Mouse (Mus musculus) gastrocnemius, adult 2 months (tissue): ENCODE data around the gene Rrp8. TPM values are rescaled to one million over a fixed set of nuclear protein-coding genes. Genes with fewer than 3 reads are reported as not detected.

Experiments used
- DNase-seq: peaks from one replicate; pipeline ENCODE4 v3.0.0; 2022
- H3K27ac ChIP-seq: fragments of 200-600 bp; 2 replicates; pipeline ENCODE4 v1.8.1; 2022; ENCODE audit warnings: mild to moderate bottlenecking
- H3K4me3 ChIP-seq: fragments of 200-600 bp; 2 replicates; pipeline ENCODE4 v1.8.1; 2022; ENCODE audit warnings: mild to moderate bottlenecking, moderate library complexity
- CTCF ChIP-seq: fragments of 200-600 bp; IDR thresholded peaks from 2 replicates; pipeline ENCODE4 v1.8.1; 2022; ENCODE audit warnings: antibody characterized with exemption, mild to moderate bottlenecking, moderate library complexity
- intact Hi-C: fragments of 180-260 bp; cut with DNase I; formaldehyde crosslinking; loops from one replicate; pipeline ENCODE4 v1.15.1; 2025
- total RNA-seq, 2 experiments: library from RNA; stranded (reverse); gene quantifications; 2 replicates each; pipeline ENCODE4 v1.2.3; 2021

Gene Rrp8
- total RNA-seq, 2 experiments from 2014 or later, result 12.2 to 12.3 TPM

GRCm38 (mm10) chr7:105726144-105726979 is 10.8 kb downstream of the Rrp8 start:
- intact Hi-C loops, result loop anchor here (1.0 kb wide), 1 partner anchor 91 kb away; no protein-coding TSS in a partner anchor
- Histone ChIP-seq H3K27ac (peak overlapping the region; percentile 9; the same call in 1 of the 2 replicates), H3K4me3 (no peak overlapping the region)
- peak; percentile 92 for TF ChIP-seq CTCF
- peak; percentile 42 for DNase-seq

GRCm38 (mm10) chr7:105721916-105722315 is 15.3 kb downstream of the Rrp8 start:
- Histone ChIP-seq H3K4me3 (no peak overlapping the region), H3K27ac (no peak overlapping the region)
- no peak for DNase-seq
- no peak for TF ChIP-seq CTCF
- intact Hi-C loops, result no loop called here

- DNase-seq, result no peak
- no peak for TF ChIP-seq CTCF
- H3K27ac ChIP-seq, result no peak overlapping the region
- no peak overlapping the region for H3K4me3 ChIP-seq
- intact Hi-C loops, result no loop called here
Observed at GRCm38 (mm10) chr7:105715366-105715765, 21.8 kb downstream of the Rrp8 start.

GRCm38 (mm10) chr7:105708733-105709132 is 28.5 kb downstream of the Rrp8 start:
- Histone ChIP-seq H3K27ac (no peak overlapping the region), H3K4me3 (no peak overlapping the region)
- intact Hi-C loops, result no loop called here
- no peak for TF ChIP-seq CTCF
- DNase-seq, result no peak

GRCm38 (mm10) chr7:105703816-105704215 is 33.4 kb downstream of the Rrp8 start:
- Histone ChIP-seq H3K4me3 (no peak overlapping the region), H3K27ac (no peak overlapping the region)
- DNase-seq, result no peak
- no peak for TF ChIP-seq CTCF
- intact Hi-C loops, result no loop called here

GRCm38 (mm10) chr7:105703184-105703583 is 34.0 kb downstream of the Rrp8 start:
- DNase-seq, result no peak
- TF ChIP-seq CTCF, result no peak
- no peak overlapping the region for H3K27ac ChIP-seq
- intact Hi-C loops, result no loop called here
- H3K4me3 ChIP-seq, result no peak overlapping the region

GRCm38 (mm10) chr7:105690875-105691274 is 46.3 kb downstream of the Rrp8 start:
- no peak for TF ChIP-seq CTCF
- intact Hi-C loops, result no loop called here
- no peak overlapping the region for H3K27ac ChIP-seq
- no peak overlapping the region for H3K4me3 ChIP-seq
- no peak for DNase-seq

GRCm38 (mm10) chr7:105685541-105686197 is 51.5 kb downstream of the Rrp8 start:
- H3K4me3 ChIP-seq, result no peak overlapping the region
- H3K27ac ChIP-seq, result no peak overlapping the region
- no peak for DNase-seq
- TF ChIP-seq CTCF, result no peak
- intact Hi-C loops, result no loop called here

Other genes with a start within 250 kb of the Rrp8 start
- gene Smpd1, start 183.0 kb downstream of the Rrp8 start, total RNA-seq, result 10 to 100 TPM; 53.4 to 56.8 TPM
- gene Apbb1, start 155.7 kb downstream of the Rrp8 start, total RNA-seq, result 1 to 10 TPM; 7.1 to 7.2 TPM
- not detected for gene Hpx, start 137.2 kb downstream of the Rrp8 start, total RNA-seq
- 10 to 100 TPM; 14.7 to 16.4 TPM for gene Trim3, start 103.8 kb downstream of the Rrp8 start, total RNA-seq
- gene Timm10b, start 97.3 kb downstream of the Rrp8 start, total RNA-seq, result 10 to 100 TPM; 53.3 to 64.0 TPM
- 10 to 100 TPM in 1 of 2 experiments, 1 to 10 TPM in 1; 8.8 to 10.5 TPM for gene Arfip2, start 97.0 kb downstream of the Rrp8 start, total RNA-seq
- 1 to 10 TPM in 1 of 2 experiments, under 1 TPM in 1; 0.64 to 3.4 TPM for gene Gm45799, start 96.8 kb downstream of the Rrp8 start, total RNA-seq
- gene Dnhd1, start 86.6 kb downstream of the Rrp8 start, total RNA-seq, result under 1 TPM; 0.36 to 0.59 TPM
- 10 to 100 TPM; 41.8 to 49.1 TPM for gene Ilk, start 793 bp downstream of the Rrp8 start, total RNA-seq
- 100 to 1,000 TPM in 1 of 2 experiments, 10 to 100 TPM in 1; 78.6 to 100 TPM for gene Taf10, start 7.0 kb upstream of the Rrp8 start, total RNA-seq
- gene Tpp1, start 14.8 kb upstream of the Rrp8 start, total RNA-seq, result 10 to 100 TPM; 42.3 to 45.8 TPM
- 1 to 10 TPM; 2.1 to 5.0 TPM for gene Dchs1, start 50.3 kb upstream of the Rrp8 start, total RNA-seq
- 100 to 1,000 TPM; 108 to 112 TPM for gene Mrpl17, start 73.7 kb upstream of the Rrp8 start, total RNA-seq
- gene Gm4070, start 216.6 kb upstream of the Rrp8 start, total RNA-seq, result 1 to 10 TPM; 2.3 to 6.4 TPM